Mouse (Mus musculus): ENCODE measurements around the gene Mtmr11. TPM values are rescaled to one million over a fixed set of nuclear protein-coding genes. Genes with fewer than 3 reads are reported as not detected.

Mtmr11 gene
- 25.7 and 26.6 TPM in 2 replicates for polyA plus RNA-seq (2015; fragmentation: Nextera tagmentation; extraction: Ambion mirVana)

GRCm38 (mm10) chr3:96161869-96162840 is at the start of gene Mtmr11:
TSS of gene Mtmr11 (plus strand) at chr3:96162004.
- peak within 1 kb of the TSS; percentile 57 for H3K4me3 ChIP-seq (replicated peaks)
- H3K4me2 ChIP-seq (replicated peaks) = peak within 1 kb of the TSS; percentile 86
- no peak for ATAC-seq (ENCODE audit: insufficient number of reproducible peaks, low FRiP score, low TSS enrichment, low read depth)
- WGBS = 5% methylated on average over 15 of the region's 16 CpGs
- H3K4me1 ChIP-seq = peaks cover 30% of the 10 kb centered on the region
- peak within 1 kb of the TSS; percentile 28; the same call in 1 of the 2 replicates for H3K9ac ChIP-seq
- no peaks in the 10 kb centered on the region for H3K27me3 ChIP-seq
- 0 out of 2 replicates have a peak, but pooled peaks cover 5% of the 10 kb centered on the region for H3K36me3 ChIP-seq
- peak within 1 kb of the TSS; percentile 94 for H3K27ac ChIP-seq (replicated peaks)
- no peaks in the 10 kb centered on the region for H3K9me3 ChIP-seq (replicated peaks)

DNA sequence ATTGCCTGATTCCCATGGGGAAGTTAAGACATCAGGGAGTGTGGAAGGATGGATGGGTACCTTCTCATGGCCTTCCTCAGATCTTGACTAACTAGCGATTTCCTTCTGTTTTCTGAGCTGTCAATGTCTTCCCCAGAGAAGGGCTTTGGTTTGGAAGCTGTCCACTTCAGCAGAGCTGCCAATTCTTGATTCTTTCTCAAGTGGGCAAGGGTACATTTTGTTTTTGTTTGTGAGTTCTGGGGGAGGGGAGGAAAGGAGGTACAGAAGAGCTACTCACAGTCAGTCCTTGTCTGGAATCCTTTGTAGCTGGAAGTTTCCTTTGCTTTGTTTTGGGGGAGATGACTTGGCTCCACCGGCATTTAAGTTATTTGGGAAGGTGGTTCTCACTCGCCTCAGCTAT is 48.6 kb upstream of the Mtmr11 start:
- ATAC-seq (ENCODE audit: insufficient number of reproducible peaks, low FRiP score, low TSS enrichment, low read depth) = no peak
- Histone ChIP-seq H3K27me3 (no peaks in the 10 kb centered on the region), H3K4me2 (replicated peaks) (no peak overlapping the region), H3K4me1 (no peaks in the 10 kb centered on the region), H3K27ac (replicated peaks) (no peak overlapping the region), H3K9ac (no peak overlapping the region), H3K4me3 (replicated peaks) (no peak overlapping the region), H3K36me3 (no peaks in the 10 kb centered on the region), H3K9me3 (replicated peaks) (no peaks in the 10 kb centered on the region)
- 46% methylated on average over 3 of the region's 3 CpGs for WGBS

GRCm38 (mm10) chr3:96118142-96118541 is 43.7 kb upstream of the Mtmr11 start:
- H3K36me3 ChIP-seq = no peaks in the 10 kb centered on the region
- H3K27me3 ChIP-seq = no peaks in the 10 kb centered on the region
- H3K27ac ChIP-seq (replicated peaks) = no peak overlapping the region
- no peak overlapping the region for H3K9ac ChIP-seq
- no peak overlapping the region for H3K4me2 ChIP-seq (replicated peaks)
- 56% methylated on average over 2 of the region's 2 CpGs for WGBS
- no peak overlapping the region for H3K4me3 ChIP-seq (replicated peaks)
- no peaks in the 10 kb centered on the region for H3K9me3 ChIP-seq (replicated peaks)
- no peaks in the 10 kb centered on the region for H3K4me1 ChIP-seq
- no peak for ATAC-seq (ENCODE audit: insufficient number of reproducible peaks, low FRiP score, low TSS enrichment, low read depth)

DNA sequence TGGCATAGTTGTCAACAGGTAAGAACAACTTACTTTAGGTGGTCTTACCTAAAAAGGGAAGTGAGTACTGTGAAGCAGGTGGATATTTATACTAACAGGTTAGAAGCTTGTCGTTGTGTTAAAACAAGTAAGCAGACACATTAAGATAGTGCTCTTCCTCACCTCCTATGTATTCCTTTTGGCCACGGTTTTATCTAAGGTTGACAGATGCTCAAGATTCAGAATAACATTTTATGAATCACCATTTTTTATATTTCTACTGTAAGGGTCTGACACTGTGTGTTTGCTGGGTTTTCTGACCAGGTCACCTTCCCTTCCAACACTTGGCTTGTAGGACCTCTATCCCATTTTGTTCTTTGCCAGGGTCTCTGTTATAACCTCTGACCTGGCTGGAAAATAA is 43.1 kb upstream of the Mtmr11 start:
- H3K4me2 ChIP-seq (replicated peaks) = no peak overlapping the region
- H3K4me3 ChIP-seq (replicated peaks) = no peak overlapping the region
- no peaks in the 10 kb centered on the region for H3K36me3 ChIP-seq
- no peak overlapping the region for H3K9ac ChIP-seq
- ATAC-seq (ENCODE audit: insufficient number of reproducible peaks, low FRiP score, low TSS enrichment, low read depth) = no peak
- no peaks in the 10 kb centered on the region for H3K9me3 ChIP-seq (replicated peaks)
- WGBS = 86% methylated on average over 2 of the region's 2 CpGs
- H3K4me1 ChIP-seq = no peaks in the 10 kb centered on the region
- no peak overlapping the region for H3K27ac ChIP-seq (replicated peaks)
- no peaks in the 10 kb centered on the region for H3K27me3 ChIP-seq

GRCm38 (mm10) chr3:96124235-96124634 is 37.6 kb upstream of the Mtmr11 start:
- no peak overlapping the region for H3K4me2 ChIP-seq (replicated peaks)
- H3K9me3 ChIP-seq (replicated peaks) = no peaks in the 10 kb centered on the region
- no peak overlapping the region for H3K9ac ChIP-seq
- H3K36me3 ChIP-seq = no peaks in the 10 kb centered on the region
- WGBS = 88% methylated on average over 5 of the region's 5 CpGs
- H3K4me3 ChIP-seq (replicated peaks) = no peak overlapping the region
- no peaks in the 10 kb centered on the region for H3K27me3 ChIP-seq
- no peaks in the 10 kb centered on the region for H3K4me1 ChIP-seq
- H3K27ac ChIP-seq (replicated peaks) = no peak overlapping the region
- no peak for ATAC-seq (ENCODE audit: insufficient number of reproducible peaks, low FRiP score, low TSS enrichment, low read depth)

DNA sequence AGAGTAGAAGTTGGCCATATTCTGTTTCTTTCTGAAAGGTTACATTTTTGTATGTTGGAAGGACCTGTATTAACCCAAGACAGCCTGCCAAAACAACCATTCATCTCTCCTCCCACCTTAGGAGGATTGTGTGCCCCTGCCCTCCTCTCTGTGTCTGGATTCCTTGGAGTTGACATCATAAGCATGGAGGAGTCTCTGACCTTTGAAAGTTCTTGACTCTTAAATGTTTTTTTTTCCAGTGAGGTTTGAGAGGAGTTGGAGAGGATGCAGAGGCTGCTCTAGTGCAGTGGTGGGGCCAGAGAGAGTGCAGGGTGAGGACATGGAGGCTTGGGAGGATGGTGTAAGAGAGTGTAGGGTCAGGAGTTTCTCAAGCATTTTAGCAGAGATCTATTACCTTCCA is 33.7 kb upstream of the Mtmr11 start:
- Histone ChIP-seq H3K36me3 (no peaks in the 10 kb centered on the region), H3K27ac (replicated peaks) (no peak overlapping the region), H3K4me2 (replicated peaks) (no peak overlapping the region), H3K4me1 (peaks cover 4% of the 10 kb centered on the region; the same call in 1 of the 2 replicates), H3K4me3 (replicated peaks) (no peak overlapping the region), H3K9me3 (replicated peaks) (no peaks in the 10 kb centered on the region), H3K27me3 (no peaks in the 10 kb centered on the region), H3K9ac (no peak overlapping the region)
- ATAC-seq (ENCODE audit: insufficient number of reproducible peaks, low FRiP score, low TSS enrichment, low read depth) = no peak

- Histone ChIP-seq H3K36me3 (peaks cover 4% of the 10 kb centered on the region; the same call in 1 of the 2 replicates), H3K4me3 (replicated peaks) (no peak overlapping the region), H3K27me3 (no peaks in the 10 kb centered on the region), H3K4me1 (peaks cover 4% of the 10 kb centered on the region; the same call in 1 of the 2 replicates), H3K9ac (no peak overlapping the region), H3K4me2 (replicated peaks) (no peak overlapping the region), H3K9me3 (replicated peaks) (no peaks in the 10 kb centered on the region), H3K27ac (replicated peaks) (0 out of 2 replicates have a peak overlapping the region, but pooled peaks have one; percentile 28)
- ATAC-seq (ENCODE audit: insufficient number of reproducible peaks, low FRiP score, low TSS enrichment, low read depth) = no peak
- 63% methylated on average over 3 of the region's 3 CpGs for WGBS
Measured at GRCm38 (mm10) chr3:96132478-96132877, 29.3 kb upstream of the Mtmr11 start.

GRCm38 (mm10) chr3:96133327-96133905 is 28.4 kb upstream of the Mtmr11 start:
- H3K27me3 ChIP-seq = no peaks in the 10 kb centered on the region
- 25% methylated on average over 11 of the region's 11 CpGs for WGBS
- H3K36me3 ChIP-seq = peaks cover 7% of the 10 kb centered on the region; the same call in 1 of the 2 replicates
- no peak overlapping the region for H3K4me3 ChIP-seq (replicated peaks)
- peaks cover 4% of the 10 kb centered on the region; the same call in 1 of the 2 replicates for H3K4me1 ChIP-seq
- ATAC-seq (ENCODE audit: insufficient number of reproducible peaks, low FRiP score, low TSS enrichment, low read depth) = no peak
- no peak overlapping the region for H3K4me2 ChIP-seq (replicated peaks)
- H3K27ac ChIP-seq (replicated peaks) = 0 out of 2 replicates have a peak overlapping the region, but pooled peaks have one; percentile 18
- H3K9ac ChIP-seq = no peak overlapping the region
- H3K9me3 ChIP-seq (replicated peaks) = no peaks in the 10 kb centered on the region

DNA sequence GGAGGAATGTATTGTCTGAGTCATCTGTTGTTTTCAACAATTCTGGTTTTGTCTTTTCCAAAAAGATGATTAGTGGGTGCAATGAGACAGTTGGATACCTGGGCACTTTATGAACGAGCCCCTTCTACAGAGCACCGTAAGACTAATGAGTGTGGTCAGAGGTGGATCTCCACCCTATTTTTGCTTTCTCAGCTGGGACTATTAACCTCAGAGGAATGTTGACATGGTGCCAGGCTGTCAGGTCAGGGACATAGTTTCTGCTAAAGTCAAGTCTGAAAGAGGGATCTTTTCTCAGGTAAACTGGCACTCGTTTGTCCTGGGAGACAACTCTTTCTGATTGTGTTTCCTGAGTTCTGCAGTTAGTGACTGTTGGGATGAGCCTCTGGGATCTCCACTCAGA is 26.8 kb upstream of the Mtmr11 start:
- H3K27me3 ChIP-seq = no peaks in the 10 kb centered on the region
- ATAC-seq (ENCODE audit: insufficient number of reproducible peaks, low FRiP score, low TSS enrichment, low read depth) = no peak

GRCm38 (mm10) chr3:96147950-96148349 is 13.9 kb upstream of the Mtmr11 start:
- WGBS = 17% methylated on average over 5 of the region's 5 CpGs
- peaks cover 50% of the 10 kb centered on the region for H3K36me3 ChIP-seq

More for the DNA sequence above, 26.8 kb upstream of the Mtmr11 start:
- H3K27ac ChIP-seq (replicated peaks) = no peak overlapping the region
- 56% methylated on average over 3 of the region's 3 CpGs for WGBS
- no peak overlapping the region for H3K4me2 ChIP-seq (replicated peaks)
- H3K4me1 ChIP-seq = peaks cover 4% of the 10 kb centered on the region; the same call in 1 of the 2 replicates
- peaks cover 13% of the 10 kb centered on the region; the same call in 1 of the 2 replicates for H3K36me3 ChIP-seq
- no peak overlapping the region for H3K9ac ChIP-seq
- H3K9me3 ChIP-seq (replicated peaks) = no peaks in the 10 kb centered on the region
- H3K4me3 ChIP-seq (replicated peaks) = no peak overlapping the region

DNA sequence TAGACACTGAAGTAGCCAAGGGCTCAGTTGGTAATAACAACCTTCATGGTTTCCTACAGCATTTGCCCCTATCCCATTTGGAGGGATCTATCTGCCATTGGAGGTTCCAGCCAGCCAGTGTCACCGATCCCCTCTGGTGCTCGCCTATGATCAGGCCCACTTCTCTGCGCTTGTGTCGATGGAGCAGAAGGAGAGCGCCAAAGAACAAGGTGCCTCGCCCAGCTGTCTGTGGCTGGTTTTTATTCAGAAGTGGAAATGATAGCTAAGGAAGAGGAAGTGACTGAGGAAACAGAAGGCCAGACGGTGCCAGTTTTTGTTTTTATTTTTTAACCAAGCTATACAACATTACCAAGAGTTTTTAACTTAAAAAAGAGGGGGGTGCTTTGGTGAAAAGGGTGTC is 10.0 kb upstream of the Mtmr11 start:
- no peak overlapping the region for H3K27ac ChIP-seq (replicated peaks)
- no peaks in the 10 kb centered on the region for H3K4me1 ChIP-seq
- ATAC-seq (ENCODE audit: insufficient number of reproducible peaks, low FRiP score, low TSS enrichment, low read depth) = no peak
- no peaks in the 10 kb centered on the region for H3K9me3 ChIP-seq (replicated peaks)
- peaks cover 57% of the 10 kb centered on the region for H3K36me3 ChIP-seq
- WGBS = 85% methylated on average over 7 of the region's 7 CpGs
- no peak overlapping the region for H3K4me2 ChIP-seq (replicated peaks)
- H3K27me3 ChIP-seq = no peaks in the 10 kb centered on the region
- H3K4me3 ChIP-seq (replicated peaks) = no peak overlapping the region
- H3K9ac ChIP-seq = no peak overlapping the region

More at GRCm38 (mm10) chr3:96147950-96148349, 13.9 kb upstream of the Mtmr11 start:
- Histone ChIP-seq H3K4me1 (no peaks in the 10 kb centered on the region), H3K9ac (no peak overlapping the region), H3K27me3 (no peaks in the 10 kb centered on the region), H3K4me2 (replicated peaks) (no peak overlapping the region), H3K4me3 (replicated peaks) (no peak overlapping the region), H3K27ac (replicated peaks) (no peak overlapping the region), H3K9me3 (replicated peaks) (no peaks in the 10 kb centered on the region)
- ATAC-seq (ENCODE audit: insufficient number of reproducible peaks, low FRiP score, low TSS enrichment, low read depth) = no peak

Data from embryonic facial prominence, embryonic 15.5 days (tissue).